Mouse (Mus musculus): Measurements from ENCODE around the gene 1700019N19Rik. TPM values are rescaled to one million over a fixed set of nuclear protein-coding genes. Genes with fewer than 3 reads are reported as not detected.
A peak's percentile ranks its signal among the peaks of the same experiment; 100 is the strongest.

Gene 1700019N19Rik
- polyA plus RNA-seq, 1 experiment from 2014 or later, result not detected

DNA sequence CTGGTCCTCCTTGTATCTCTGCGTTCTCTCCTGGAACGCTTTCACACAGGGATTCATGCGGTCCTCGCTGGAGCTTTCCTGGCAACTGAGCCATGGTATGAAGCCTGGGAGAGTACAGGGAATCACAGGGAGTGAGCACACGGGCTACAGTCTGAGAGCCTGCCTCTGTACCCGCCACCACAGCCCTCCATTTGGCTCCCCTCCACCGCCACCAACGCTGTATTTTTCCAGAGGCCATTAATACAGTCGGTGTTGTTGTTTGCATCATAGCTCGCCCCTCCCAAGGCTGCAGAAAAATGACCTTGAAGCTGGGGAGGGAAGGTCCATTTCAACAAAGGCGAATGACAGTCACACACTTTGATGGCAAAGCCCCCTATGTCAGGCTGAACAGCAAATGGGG is 5.1 kb downstream of the 1700019N19Rik start:
- no peaks in the 10 kb centered on the region for H3K36me3 ChIP-seq (ENCODE audit: insufficient read depth, low read length)
- TF ChIP-seq EP300 (IDR thresholded peaks at IDR 0.05), result no peak
- no peak for TF ChIP-seq CTCF (IDR thresholded peaks at IDR 0.05)
- no peaks in the 10 kb centered on the region for H3K9me3 ChIP-seq (ENCODE audit: low read length)
- no peak overlapping the region for H3K9ac ChIP-seq (replicated peaks; ENCODE audit: low read depth)
- no peak overlapping the region for H3K4me3 ChIP-seq (ENCODE audit: low read depth, low read length)
- H3K4me1 ChIP-seq (ENCODE audit: insufficient read depth, low read depth, low read length), result no peaks in the 10 kb centered on the region
- WGBS, result 64% methylated on average over 11 of the region's 11 CpGs
- ATAC-seq, result no peak
- no peak overlapping the region for H3K27ac ChIP-seq (ENCODE audit: low read length)
- H3K27me3 ChIP-seq (replicated peaks; ENCODE audit: insufficient read depth, low read length), result no peaks in the 10 kb centered on the region
- DNase-seq (ENCODE audit: low spot score), result no peak
- H3K4me2 ChIP-seq (replicated peaks; ENCODE audit: low read depth, low read length), result no peak overlapping the region

DNA sequence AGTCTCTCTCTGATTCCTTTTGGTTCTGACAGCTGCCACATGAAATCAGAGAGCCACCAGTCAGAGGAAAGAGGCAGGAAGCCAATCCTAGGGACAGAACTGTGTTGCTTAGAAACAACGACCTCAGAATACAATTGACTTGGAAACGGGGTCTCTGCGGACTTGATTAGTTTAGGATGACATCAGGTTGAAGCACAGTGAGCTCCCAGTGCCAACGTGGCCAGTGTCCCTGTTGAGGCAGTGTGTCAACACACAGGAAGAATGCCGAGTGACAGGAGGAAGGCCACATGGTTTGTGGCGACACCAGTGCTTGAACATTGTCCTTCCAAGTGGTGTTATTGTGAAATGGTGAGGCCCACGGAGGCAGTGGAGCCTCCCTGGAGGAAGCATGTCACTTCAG is 10.3 kb downstream of the 1700019N19Rik start:
- no peak for TF ChIP-seq CTCF (IDR thresholded peaks at IDR 0.05)
- no peak for TF ChIP-seq EP300 (IDR thresholded peaks at IDR 0.05)
- ATAC-seq, result no peak; the same call in 1 of the 2 replicates
- Histone ChIP-seq H3K9me3 (ENCODE audit: low read length) (no peaks in the 10 kb centered on the region), H3K9ac (replicated peaks; ENCODE audit: low read depth) (no peak overlapping the region), H3K4me2 (replicated peaks; ENCODE audit: low read depth, low read length) (no peak overlapping the region), H3K27me3 (replicated peaks; ENCODE audit: insufficient read depth, low read length) (no peaks in the 10 kb centered on the region), H3K4me3 (ENCODE audit: low read depth, low read length) (no peak overlapping the region), H3K4me1 (ENCODE audit: insufficient read depth, low read depth, low read length) (no peaks in the 10 kb centered on the region), H3K36me3 (ENCODE audit: insufficient read depth, low read length) (no peaks in the 10 kb centered on the region), H3K27ac (ENCODE audit: low read length) (no peak overlapping the region)
- no peak for DNase-seq (ENCODE audit: low spot score)
- 28% methylated on average over 7 of the region's 7 CpGs for WGBS

DNA sequence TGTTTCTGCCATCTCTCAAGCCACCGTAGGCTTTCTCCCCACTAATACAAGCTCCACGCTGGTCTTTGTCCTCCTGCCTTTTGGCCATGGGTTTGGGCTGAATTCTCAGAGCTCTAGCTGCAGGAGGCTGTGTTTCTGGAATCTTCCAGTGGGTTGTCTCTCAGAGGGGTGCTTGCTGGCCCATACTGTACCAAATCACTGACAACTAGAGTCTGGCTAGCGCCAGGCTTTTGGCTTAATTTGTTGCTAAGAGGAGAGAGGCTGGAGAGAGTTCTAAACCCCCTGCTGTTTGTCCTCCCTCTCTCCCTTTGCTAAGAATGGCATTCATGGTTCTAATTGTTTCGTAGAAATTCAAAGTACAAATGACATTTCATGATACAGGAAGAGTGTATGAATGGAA is 12.7 kb downstream of the 1700019N19Rik start:
- DNase-seq (ENCODE audit: low spot score) (no peak), ATAC-seq (no peak)
- Histone ChIP-seq H3K9me3 (ENCODE audit: low read length) (no peaks in the 10 kb centered on the region), H3K4me1 (ENCODE audit: insufficient read depth, low read depth, low read length) (no peaks in the 10 kb centered on the region), H3K4me2 (replicated peaks; ENCODE audit: low read depth, low read length) (no peak overlapping the region), H3K9ac (replicated peaks; ENCODE audit: low read depth) (no peak overlapping the region), H3K27me3 (replicated peaks; ENCODE audit: insufficient read depth, low read length) (no peaks in the 10 kb centered on the region), H3K27ac (ENCODE audit: low read length) (no peak overlapping the region), H3K4me3 (ENCODE audit: low read depth, low read length) (no peak overlapping the region), H3K36me3 (ENCODE audit: insufficient read depth, low read length) (no peaks in the 10 kb centered on the region)
- WGBS, result 72% methylated on average over 4 of the region's 4 CpGs
- TF ChIP-seq CTCF (IDR thresholded peaks at IDR 0.05), result no peak
- TF ChIP-seq EP300 (IDR thresholded peaks at IDR 0.05), result no peak

DNA sequence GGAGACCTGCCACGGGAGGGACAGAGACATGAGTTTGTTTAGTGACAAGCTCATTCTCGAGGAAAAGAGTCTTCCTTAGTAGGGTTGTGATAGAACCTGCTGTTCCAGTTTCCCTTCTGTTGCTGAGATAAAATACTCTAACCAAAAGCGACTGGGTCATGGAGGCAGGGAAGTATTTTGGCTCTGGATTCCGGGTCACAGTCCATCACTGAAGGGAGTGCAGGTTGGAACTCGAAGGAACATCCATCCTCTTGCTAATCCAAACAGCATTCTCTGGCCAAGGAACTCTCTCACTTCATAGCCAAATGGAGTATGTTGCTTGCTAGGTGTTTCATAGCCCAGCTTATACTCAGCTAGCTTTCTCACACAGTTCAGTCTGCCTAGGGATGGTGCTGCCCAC is 17.8 kb downstream of the 1700019N19Rik start:
- TF ChIP-seq CTCF (IDR thresholded peaks at IDR 0.05) (no peak), EP300 (IDR thresholded peaks at IDR 0.05) (no peak)
- DNase-seq (ENCODE audit: low spot score) (no peak), ATAC-seq (no peak)
- Histone ChIP-seq H3K27ac (ENCODE audit: low read length) (no peak overlapping the region), H3K27me3 (replicated peaks; ENCODE audit: insufficient read depth, low read length) (no peaks in the 10 kb centered on the region), H3K9me3 (ENCODE audit: low read length) (no peaks in the 10 kb centered on the region), H3K4me3 (ENCODE audit: low read depth, low read length) (no peak overlapping the region), H3K36me3 (ENCODE audit: insufficient read depth, low read length) (no peaks in the 10 kb centered on the region), H3K4me2 (replicated peaks; ENCODE audit: low read depth, low read length) (no peak overlapping the region), H3K9ac (replicated peaks; ENCODE audit: low read depth) (no peak overlapping the region), H3K4me1 (ENCODE audit: insufficient read depth, low read depth, low read length) (no peaks in the 10 kb centered on the region)
- WGBS, result 45% methylated on average over 5 of the region's 5 CpGs

DNA sequence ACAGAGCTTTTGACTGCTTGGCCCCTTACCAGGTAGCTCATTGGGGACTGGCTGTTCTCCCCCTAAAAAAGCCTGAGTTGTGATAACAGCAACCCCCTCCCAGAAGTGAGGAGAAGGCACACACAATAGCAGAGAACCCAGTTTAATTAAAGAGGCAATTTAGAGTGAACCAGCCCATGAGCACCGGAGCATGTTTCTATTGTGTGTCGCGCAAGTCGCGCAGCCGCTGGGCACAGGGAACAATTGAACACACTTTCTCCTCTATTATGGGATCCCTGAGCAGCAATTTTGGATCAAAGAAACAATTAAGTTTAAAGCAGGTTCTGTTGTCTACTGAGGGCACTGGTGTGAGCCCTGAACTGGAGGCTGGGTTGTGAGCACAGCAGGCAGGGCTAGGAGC is 26.9 kb downstream of the 1700019N19Rik start:
- DNase-seq (ENCODE audit: low spot score), result no peak
- Histone ChIP-seq H3K4me1 (ENCODE audit: insufficient read depth, low read depth, low read length) (no peaks in the 10 kb centered on the region), H3K36me3 (ENCODE audit: insufficient read depth, low read length) (no peaks in the 10 kb centered on the region), H3K27me3 (replicated peaks; ENCODE audit: insufficient read depth, low read length) (no peaks in the 10 kb centered on the region), H3K9me3 (ENCODE audit: low read length) (no peaks in the 10 kb centered on the region), H3K4me3 (ENCODE audit: low read depth, low read length) (no peak overlapping the region), H3K4me2 (replicated peaks; ENCODE audit: low read depth, low read length) (no peak overlapping the region), H3K9ac (replicated peaks; ENCODE audit: low read depth) (no peak overlapping the region), H3K27ac (ENCODE audit: low read length) (no peak overlapping the region)
- TF ChIP-seq EP300 (IDR thresholded peaks at IDR 0.05) (no peak), CTCF (IDR thresholded peaks at IDR 0.05) (no peak)
- ATAC-seq, result no peak
- 92% methylated on average over 6 of the region's 6 CpGs for WGBS

DNA sequence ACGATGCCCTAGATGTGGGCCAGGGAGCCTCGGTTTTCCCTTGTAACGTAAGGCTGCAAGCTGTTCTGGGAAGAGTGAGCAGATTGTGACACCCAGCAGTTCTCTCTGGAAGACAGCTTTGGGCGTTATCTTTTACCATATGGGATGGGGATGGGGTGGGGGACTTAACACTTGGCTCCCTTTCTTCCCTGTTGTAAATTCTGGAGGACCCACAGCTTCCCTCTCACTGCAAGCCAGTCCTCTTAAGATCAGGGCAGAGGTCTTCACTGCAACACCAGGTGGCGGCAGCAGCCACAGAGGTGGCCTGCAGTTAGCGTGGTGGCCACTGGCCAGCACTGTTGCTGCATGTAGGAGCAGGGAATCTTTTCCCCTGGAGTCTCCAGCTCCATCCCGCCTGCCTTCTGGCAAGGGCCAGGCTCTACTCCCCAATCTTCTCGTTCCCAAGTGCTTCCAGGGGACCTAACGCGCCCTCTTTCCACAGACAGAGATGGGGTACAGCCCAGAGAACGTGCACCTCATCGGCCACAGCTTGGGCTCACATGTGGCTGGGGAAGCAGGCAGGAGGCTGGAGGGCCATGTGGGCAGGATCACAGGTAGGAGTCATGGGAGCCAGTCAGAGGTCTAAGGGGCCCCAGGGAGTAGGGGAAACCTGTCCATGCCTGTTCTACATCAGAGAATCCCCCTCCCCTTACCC is 31.3 kb downstream of the 1700019N19Rik start:
- 16% methylated on average over 12 of the region's 12 CpGs for WGBS
- Histone ChIP-seq H3K9me3 (ENCODE audit: low read length) (no peaks in the 10 kb centered on the region), H3K36me3 (ENCODE audit: insufficient read depth, low read length) (no peaks in the 10 kb centered on the region), H3K27me3 (replicated peaks; ENCODE audit: insufficient read depth, low read length) (no peaks in the 10 kb centered on the region), H3K4me3 (ENCODE audit: low read depth, low read length) (no peak overlapping the region), H3K4me1 (ENCODE audit: insufficient read depth, low read depth, low read length) (no peaks in the 10 kb centered on the region), H3K4me2 (replicated peaks; ENCODE audit: low read depth, low read length) (no peak overlapping the region), H3K27ac (ENCODE audit: low read length) (no peak overlapping the region), H3K9ac (replicated peaks; ENCODE audit: low read depth) (no peak overlapping the region)
- ATAC-seq (peak; percentile 67), DNase-seq (ENCODE audit: low spot score) (peak; percentile 60)
- no peak for TF ChIP-seq EP300 (IDR thresholded peaks at IDR 0.05)
- peak; percentile 91 for TF ChIP-seq CTCF (IDR thresholded peaks at IDR 0.05)
